8 mouse cellular contexts compared by ENCODE assay signal in the genomic region with DNA sequence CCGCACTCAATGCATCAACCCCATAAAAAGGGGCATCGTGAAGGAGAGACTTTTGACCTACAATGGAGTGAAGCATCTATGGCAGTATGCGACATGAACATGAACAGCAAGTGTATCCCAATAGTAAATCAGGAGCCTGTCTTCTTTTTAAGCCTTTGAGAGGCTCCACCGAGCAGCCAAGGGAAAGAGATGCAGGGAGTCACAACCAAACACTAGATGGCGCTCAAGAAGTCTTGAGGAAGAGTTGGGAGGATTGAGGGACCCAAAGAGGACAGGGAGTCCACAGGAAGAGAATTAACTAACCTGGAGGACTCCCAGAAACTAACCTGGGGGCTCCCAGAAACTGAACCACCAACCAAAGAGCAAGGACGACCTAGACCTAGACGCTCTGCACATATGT. TPM values are rescaled to one million over a fixed set of nuclear protein-coding genes. Genes with fewer than 3 reads are reported as not detected.
DNase-seq lines count a peak whose midpoint lies in the region; ATAC-seq and TF ChIP-seq lines count a peak whose summit lies in the region.

No protein-coding gene starts in this region.

- no peak overlapping the region for H3K27ac ChIP-seq in forebrain, embryonic 12.5 days

- H3K4me1 ChIP-seq in forebrain, embryonic 12.5 days: peaks cover 2% of the 10 kb centered on the region; the same call in 1 of the 2 replicates

- peak; percentile 37; the same call in 1 of the 2 replicates for TF ChIP-seq CTCF in brain, embryonic 14.5 days (IDR thresholded peaks at IDR 0.05; ENCODE audit: borderline replicate concordance, extremely low read depth, insufficient read depth, insufficient read length)

- H3K4me3 ChIP-seq in forebrain, embryonic 12.5 days (replicated peaks): no peak overlapping the region

- TF ChIP-seq POLR2A in brain, embryonic 14.5 days (IDR thresholded peaks at IDR 0.05; ENCODE audit: borderline replicate concordance, extremely low read depth, insufficient read depth, insufficient read length, poor library complexity, severe bottlenecking): no peak

- no peaks in the 10 kb centered on the region for H3K9me3 ChIP-seq in forebrain, embryonic 12.5 days

- 0 out of 2 replicates have a peak, but pooled peaks cover 3% of the 10 kb centered on the region for H3K27me3 ChIP-seq in forebrain, embryonic 12.5 days

- ATAC-seq in megakaryocyte, adult 5-6 weeks (ENCODE audit: poor library complexity, severe bottlenecking): peak; percentile 78
- ATAC-seq in forebrain, embryonic 12.5 days (ENCODE audit: low FRiP score): no peak

- WGBS in forebrain, embryonic 12.5 days: 37% methylated on average over 7 of the region's 7 CpGs

- peak; percentile 37 to 60 for DNase-seq in kidney, postnatal 36 days
- DNase-seq in kidney, postnatal 14 days: no peak
- peak; percentile 91 for DNase-seq in ES-CJ7 (ENCODE audit: low read depth, low spot score)
- DNase-seq in brain, embryonic 14.5 days (ENCODE audit: low read depth): peak; percentile 24
- no peak for DNase-seq in cerebellum, adult 11-12 months
- DNase-seq in urinary bladder, postnatal 4 days (ENCODE audit: low spot score in 2 of 2): no peak

- no peaks in the 10 kb centered on the region for H3K36me3 ChIP-seq in forebrain, embryonic 12.5 days (replicated peaks)

- no peak overlapping the region for H3K9ac ChIP-seq in forebrain, embryonic 12.5 days

- no peak overlapping the region for H3K4me2 ChIP-seq in forebrain, embryonic 12.5 days

RNA-seq across cellular contexts. Expression of a gene that starts 20.7 kb away (rescaled TPM):
- 1,339 and 1,725 TPM in 2 replicates for polyA plus RNA-seq in brain, embryonic 14.5 days (2012; rRNA removed)
- total RNA-seq in megakaryocyte, adult 5-6 weeks (2015): 1,656 and 1,714 TPM in 2 replicates
- 910 and 1,013 TPM in 2 replicates for total RNA-seq in megakaryocyte, adult 5-6 weeks (2017)
- 512 and 565 TPM in 2 replicates for polyA plus RNA-seq in forebrain, embryonic 12.5 days (2016; fragmentation: Nextera tagmentation; extraction: Ambion mirVana)

RNA-seq across cellular contexts. Expression of a gene that starts 37.7 kb away (rescaled TPM):
- 39.3 and 44.2 TPM in 2 replicates for polyA plus RNA-seq in brain, embryonic 14.5 days (2012; rRNA removed)
- total RNA-seq in megakaryocyte, adult 5-6 weeks (2015): 11.8 and 13.6 TPM in 2 replicates
- total RNA-seq in megakaryocyte, adult 5-6 weeks (2017): 39.2 and 43.7 TPM in 2 replicates
- polyA plus RNA-seq in forebrain, embryonic 12.5 days (2016; fragmentation: Nextera tagmentation; extraction: Ambion mirVana): 6.2 and 6.8 TPM in 2 replicates

RNA-seq across cellular contexts. Expression of a gene that starts 46.5 kb away (rescaled TPM):
- 2.6 and 2.8 TPM in 2 replicates for polyA plus RNA-seq in brain, embryonic 14.5 days (2012; rRNA removed)
- total RNA-seq in megakaryocyte, adult 5-6 weeks (2015): 0.51 and 0.68 TPM in 2 replicates
- 0.18 and 0.57 TPM in 2 replicates for total RNA-seq in megakaryocyte, adult 5-6 weeks (2017)
- polyA plus RNA-seq in forebrain, embryonic 12.5 days (2016; fragmentation: Nextera tagmentation; extraction: Ambion mirVana): 0.76 and 1.00 TPM in 2 replicates

RNA-seq across cellular contexts. Expression of a gene that starts 47.0 kb away (rescaled TPM):
- polyA plus RNA-seq in brain, embryonic 14.5 days (2012; rRNA removed): 34.5 and 47.1 TPM in 2 replicates
- 6.1 and 8.5 TPM in 2 replicates for total RNA-seq in megakaryocyte, adult 5-6 weeks (2015)
- total RNA-seq in megakaryocyte, adult 5-6 weeks (2017): 4.6 and 12.1 TPM in 2 replicates
- polyA plus RNA-seq in forebrain, embryonic 12.5 days (2016; fragmentation: Nextera tagmentation; extraction: Ambion mirVana): 6.8 and 9.4 TPM in 2 replicates

Comparison
In these comparisons a context has a peak if more than half of its experiments do, and no peak if none do; other contexts are left out.
1. DNase-seq: peak in kidney, postnatal 36 days (2 of 2), ES-CJ7 (single experiment) and brain, embryonic 14.5 days (single experiment); none in kidney, postnatal 14 days (single experiment), cerebellum, adult 11-12 months (single experiment) and urinary bladder, postnatal 4 days (0 of 2).